Mouse (Mus musculus): ENCODE data around the gene Iqgap2.

DNA sequence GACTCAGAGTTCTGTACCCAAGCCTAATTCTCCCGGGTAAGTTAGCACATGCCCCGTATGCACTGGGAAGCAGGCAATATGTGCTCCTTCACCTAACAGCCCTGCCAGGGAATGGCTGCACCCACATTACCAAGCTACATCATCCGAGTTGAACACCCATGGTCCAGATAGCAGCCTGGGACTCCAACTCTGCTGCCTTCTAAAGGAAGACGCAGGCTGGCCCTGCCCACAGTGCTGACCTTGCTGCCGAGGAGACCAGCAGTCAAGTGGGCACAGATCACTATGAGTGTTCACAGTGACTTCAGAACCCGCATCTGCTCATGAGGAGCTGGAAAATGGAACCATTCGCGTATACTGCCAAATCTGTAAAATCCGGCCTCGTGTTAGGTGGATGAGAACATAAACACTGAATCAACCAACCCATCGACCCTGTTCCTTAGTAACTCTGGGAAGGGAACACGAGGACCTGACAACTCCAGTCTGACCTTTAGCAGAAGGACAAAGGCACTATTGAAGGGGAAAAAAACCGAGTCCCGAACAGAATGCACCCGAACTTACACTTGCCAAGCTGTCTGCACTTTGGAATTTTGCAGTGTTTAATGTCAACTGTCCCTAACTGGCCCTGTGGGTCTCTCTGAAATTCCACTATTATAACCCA is 109.3 kb downstream of the Iqgap2 start:
- no peak for TF ChIP-seq CTCF (IDR thresholded peaks at IDR 0.05; ENCODE audit: low read depth, low read length)
- no peak for TF ChIP-seq POLR2A (IDR thresholded peaks at IDR 0.05; ENCODE audit: insufficient read depth, low read length)
